Comparison of ENCODE assay signal across 9 mouse cellular contexts in the genomic region with DNA sequence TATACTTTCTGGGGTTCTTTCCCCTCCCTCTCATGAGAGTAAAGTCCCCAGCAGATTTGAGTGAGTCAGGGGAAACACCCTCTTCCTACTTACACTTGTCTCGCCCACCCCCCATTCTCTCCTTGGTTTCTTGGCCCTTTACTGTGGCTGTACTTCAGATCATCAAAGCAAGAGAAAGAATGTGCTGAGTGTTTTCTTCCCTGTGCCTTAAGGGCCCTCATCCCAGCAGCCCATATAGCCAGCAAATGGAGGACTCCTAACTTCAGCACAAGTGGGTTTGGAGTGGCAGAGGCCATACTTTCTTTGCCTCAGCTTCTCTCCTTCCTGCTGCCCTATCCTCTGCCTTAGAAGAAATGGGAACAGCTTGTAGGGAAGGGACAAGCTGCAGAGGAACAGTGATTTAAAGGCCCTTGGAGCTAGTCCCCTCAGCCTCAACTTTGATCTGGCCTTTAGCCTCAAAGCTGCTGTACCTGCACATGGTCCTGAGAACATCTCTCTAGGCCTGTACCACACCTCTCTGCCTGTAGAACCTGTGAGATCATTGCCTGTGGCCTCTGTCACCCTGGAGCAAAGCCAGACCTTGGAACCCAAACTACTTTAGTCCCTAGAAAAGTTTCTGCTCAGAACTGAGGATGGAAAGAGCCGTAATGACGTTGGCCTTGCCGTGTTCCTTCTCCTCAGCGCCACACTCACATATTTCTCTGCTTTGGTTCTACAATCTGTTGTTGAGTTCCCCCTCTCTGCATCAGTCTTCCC. TPM values are rescaled to one million over a fixed set of nuclear protein-coding genes. Genes with fewer than 3 reads are reported as not detected.
DNase-seq lines count a peak whose midpoint lies in the region; ATAC-seq lines count a peak whose summit lies in the region.
"Had no signal": no experiment of that assay in that cellular context is flagged by ENCODE, and none has a peak within 500 bp of the region (broad histone marks: within the 10 kb centered on the region; RNA-seq: fewer than 3 reads in every experiment).

No protein-coding gene starts in this region.

- peaks cover 45% of the 10 kb centered on the region for H3K4me1 ChIP-seq in heart, embryonic 15.5 days (replicated peaks)
- peaks cover 89% of the 10 kb centered on the region for H3K4me1 ChIP-seq in embryonic facial prominence, embryonic 12.5 days
- peaks cover 65% of the 10 kb centered on the region for H3K4me1 ChIP-seq in hindbrain, embryonic 16.5 days (ENCODE audit: control insufficient read depth, insufficient read depth, low read depth, low read length)
- H3K4me1 ChIP-seq in midbrain, embryonic 12.5 days = peaks cover 89% of the 10 kb centered on the region

- no peak overlapping the region for H3K4me3 ChIP-seq in heart, embryonic 15.5 days
- H3K4me3 ChIP-seq in embryonic facial prominence, embryonic 12.5 days = no peak overlapping the region
- no peak overlapping the region for H3K4me3 ChIP-seq in hindbrain, embryonic 16.5 days (ENCODE audit: low read length)
- no peak overlapping the region for H3K4me3 ChIP-seq in midbrain, embryonic 12.5 days

- H3K9ac ChIP-seq in heart, embryonic 15.5 days = no peak overlapping the region
- H3K9ac ChIP-seq in embryonic facial prominence, embryonic 12.5 days = no peak overlapping the region
- peak overlapping the region; percentile 58; the same call in 1 of the 2 replicates for H3K9ac ChIP-seq in hindbrain, embryonic 16.5 days (ENCODE audit: low read depth, low read length)
- peak overlapping the region; percentile 48; the same call in 1 of the 2 replicates for H3K9ac ChIP-seq in midbrain, embryonic 12.5 days (replicated peaks)

- no peaks in the 10 kb centered on the region for H3K9me3 ChIP-seq in heart, embryonic 15.5 days (replicated peaks)
- no peaks in the 10 kb centered on the region for H3K9me3 ChIP-seq in embryonic facial prominence, embryonic 12.5 days
- no peaks in the 10 kb centered on the region for H3K9me3 ChIP-seq in hindbrain, embryonic 16.5 days (ENCODE audit: control insufficient read depth, low read length)
- no peaks in the 10 kb centered on the region for H3K9me3 ChIP-seq in midbrain, embryonic 12.5 days

- no peak for DNase-seq in heart, postnatal 4 days
- DNase-seq in gastrocnemius, postnatal 10 days = no peak
- DNase-seq in cerebellum, adult 11-12 months = no peak
- DNase-seq: gastrocnemius, postnatal 14 days had no signal

- WGBS in heart, embryonic 15.5 days = 74% methylated on average over 5 of the region's 5 CpGs
- WGBS in embryonic facial prominence, embryonic 12.5 days = 69% methylated on average over 5 of the region's 5 CpGs
- 56% methylated on average over 5 of the region's 5 CpGs for WGBS in hindbrain, embryonic 16.5 days
- WGBS in midbrain, embryonic 12.5 days = 67% methylated on average over 5 of the region's 5 CpGs

- ATAC-seq in heart, embryonic 15.5 days (replicated peaks; ENCODE audit: insufficient number of reproducible peaks, insufficient read depth, low FRiP score, low read depth) = no peak
- ATAC-seq in embryonic facial prominence, embryonic 12.5 days (ENCODE audit: insufficient number of reproducible peaks, insufficient read depth, low FRiP score, low TSS enrichment) = no peak
- ATAC-seq in hindbrain, embryonic 16.5 days = no peak
- ATAC-seq in midbrain, embryonic 12.5 days (ENCODE audit: low FRiP score, low read depth) = no peak
- ATAC-seq in megakaryocyte progenitor cell, adult 5-6 weeks (replicated peaks; ENCODE audit: poor library complexity) = no peak

- H3K27me3 ChIP-seq in heart, embryonic 15.5 days = no peaks in the 10 kb centered on the region
- H3K27me3 ChIP-seq in embryonic facial prominence, embryonic 12.5 days = no peaks in the 10 kb centered on the region
- no peaks in the 10 kb centered on the region for H3K27me3 ChIP-seq in hindbrain, embryonic 16.5 days (replicated peaks; ENCODE audit: control insufficient read depth, insufficient read depth, low read length)
- H3K27me3 ChIP-seq in midbrain, embryonic 12.5 days = no peaks in the 10 kb centered on the region

- H3K36me3 ChIP-seq in heart, embryonic 15.5 days = peaks cover 40% of the 10 kb centered on the region; the same call in 1 of the 2 replicates
- H3K36me3 ChIP-seq in embryonic facial prominence, embryonic 12.5 days = peaks cover 7% of the 10 kb centered on the region; the same call in 1 of the 2 replicates
- no peaks in the 10 kb centered on the region for H3K36me3 ChIP-seq in hindbrain, embryonic 16.5 days (ENCODE audit: control insufficient read depth, insufficient read depth, low read length)
- H3K36me3 ChIP-seq in midbrain, embryonic 12.5 days = peaks cover 11% of the 10 kb centered on the region

- peak overlapping the region; percentile 56 for H3K27ac ChIP-seq in heart, embryonic 15.5 days
- H3K27ac ChIP-seq in embryonic facial prominence, embryonic 12.5 days = peak overlapping the region; percentile 96
- peak overlapping the region; percentile 97 for H3K27ac ChIP-seq in hindbrain, embryonic 16.5 days (ENCODE audit: low read depth, low read length)
- H3K27ac ChIP-seq in midbrain, embryonic 12.5 days (replicated peaks) = peak overlapping the region; percentile 97

- H3K4me2 ChIP-seq in heart, embryonic 15.5 days = no peak overlapping the region
- 0 out of 2 replicates have a peak overlapping the region, but pooled peaks have one; percentile 43 for H3K4me2 ChIP-seq in embryonic facial prominence, embryonic 12.5 days (replicated peaks)
- no peak overlapping the region for H3K4me2 ChIP-seq in hindbrain, embryonic 16.5 days (ENCODE audit: low read length)
- H3K4me2 ChIP-seq in midbrain, embryonic 12.5 days (replicated peaks) = peak overlapping the region; percentile 56

RNA-seq across cellular contexts. Expression of gene Gpr84, which starts 11.4 kb away (rescaled TPM):
- 0.11 and 0.25 TPM in 2 replicates for polyA plus RNA-seq in heart, embryonic 15.5 days (2015; fragmentation: Nextera tagmentation; extraction: Ambion mirVana)
- total RNA-seq in heart, postnatal 4 days (2021) = not detected
- polyA plus RNA-seq in embryonic facial prominence, embryonic 12.5 days (2016; fragmentation: Nextera tagmentation; extraction: Ambion mirVana) = 0.47 and 0.67 TPM in 2 replicates
- polyA plus RNA-seq in hindbrain, embryonic 16.5 days (2015; fragmentation: Nextera tagmentation; extraction: Ambion mirVana) = 0.34 and 0.42 TPM in 2 replicates
- 0.10 and 0.20 TPM in 2 replicates for polyA plus RNA-seq in midbrain, embryonic 12.5 days (2016; fragmentation: Nextera tagmentation; extraction: Ambion mirVana)
- 1.8 and 3.4 TPM in 2 replicates for total RNA-seq in megakaryocyte progenitor cell, adult 5-6 weeks (2015)
- total RNA-seq in megakaryocyte progenitor cell, adult 5-6 weeks (2017) = 1.8 and 2.3 TPM in 2 replicates
- under 1 TPM in 1 of 2 experiments, not detected in 1; 0.14 TPM for total RNA-seq in gastrocnemius, postnatal 10 days (2021)
- total RNA-seq: gastrocnemius, postnatal 14 days had no signal

RNA-seq across cellular contexts. Expression of gene Copz1, which starts 26.5 kb away (rescaled TPM):
- 145 and 168 TPM in 2 replicates for polyA plus RNA-seq in heart, embryonic 15.5 days (2015; fragmentation: Nextera tagmentation; extraction: Ambion mirVana)
- total RNA-seq in heart, postnatal 4 days (2021) = 10 to 100 TPM; 88.7 to 91.2 TPM
- 257 and 268 TPM in 2 replicates for polyA plus RNA-seq in embryonic facial prominence, embryonic 12.5 days (2016; fragmentation: Nextera tagmentation; extraction: Ambion mirVana)
- polyA plus RNA-seq in hindbrain, embryonic 16.5 days (2015; fragmentation: Nextera tagmentation; extraction: Ambion mirVana) = 207 and 209 TPM in 2 replicates
- polyA plus RNA-seq in midbrain, embryonic 12.5 days (2016; fragmentation: Nextera tagmentation; extraction: Ambion mirVana) = 232 and 235 TPM in 2 replicates
- total RNA-seq in megakaryocyte progenitor cell, adult 5-6 weeks (2015) = 245 and 256 TPM in 2 replicates
- total RNA-seq in megakaryocyte progenitor cell, adult 5-6 weeks (2017) = 75.9 and 91.4 TPM in 2 replicates
- total RNA-seq in gastrocnemius, postnatal 10 days (2021) = 10 to 100 TPM; 45.3 to 51.4 TPM

RNA-seq across cellular contexts. Expression of gene Nfe2, which starts 40.8 kb away (rescaled TPM):
- 1.9 and 5.0 TPM in 2 replicates for polyA plus RNA-seq in heart, embryonic 15.5 days (2015; fragmentation: Nextera tagmentation; extraction: Ambion mirVana)
- total RNA-seq in heart, postnatal 4 days (2021) = 1 to 10 TPM; 1.0 to 1.1 TPM
- polyA plus RNA-seq in embryonic facial prominence, embryonic 12.5 days (2016; fragmentation: Nextera tagmentation; extraction: Ambion mirVana) = 4.9 and 5.2 TPM in 2 replicates
- polyA plus RNA-seq in hindbrain, embryonic 16.5 days (2015; fragmentation: Nextera tagmentation; extraction: Ambion mirVana) = 0.65 and 0.69 TPM in 2 replicates
- 3.4 and 3.8 TPM in 2 replicates for polyA plus RNA-seq in midbrain, embryonic 12.5 days (2016; fragmentation: Nextera tagmentation; extraction: Ambion mirVana)
- total RNA-seq in megakaryocyte progenitor cell, adult 5-6 weeks (2015) = 115 and 140 TPM in 2 replicates
- 126 and 148 TPM in 2 replicates for total RNA-seq in megakaryocyte progenitor cell, adult 5-6 weeks (2017)
- 1 to 10 TPM in 1 of 2 experiments, not detected in 1; 1.2 TPM for total RNA-seq in gastrocnemius, postnatal 10 days (2021)
- total RNA-seq: gastrocnemius, postnatal 14 days had no signal

RNA-seq across cellular contexts. Expression of gene Zfp385a, which starts 40.9 kb away (rescaled TPM):
- polyA plus RNA-seq in heart, embryonic 15.5 days (2015; fragmentation: Nextera tagmentation; extraction: Ambion mirVana) = 5.9 and 10.5 TPM in 2 replicates
- 10 to 100 TPM; 21.9 to 22.0 TPM for total RNA-seq in heart, postnatal 4 days (2021)
- 12.6 and 14.5 TPM in 2 replicates for polyA plus RNA-seq in embryonic facial prominence, embryonic 12.5 days (2016; fragmentation: Nextera tagmentation; extraction: Ambion mirVana)
- 20.1 and 24.7 TPM in 2 replicates for polyA plus RNA-seq in hindbrain, embryonic 16.5 days (2015; fragmentation: Nextera tagmentation; extraction: Ambion mirVana)
- polyA plus RNA-seq in midbrain, embryonic 12.5 days (2016; fragmentation: Nextera tagmentation; extraction: Ambion mirVana) = 19.6 and 20.8 TPM in 2 replicates
- 11.5 and 12.4 TPM in 2 replicates for total RNA-seq in megakaryocyte progenitor cell, adult 5-6 weeks (2015)
- 2.0 and 3.2 TPM in 2 replicates for total RNA-seq in megakaryocyte progenitor cell, adult 5-6 weeks (2017)
- 10 to 100 TPM; 39.3 to 45.7 TPM for total RNA-seq in gastrocnemius, postnatal 10 days (2021)

RNA-seq across cellular contexts. Expression of gene Hnrnpa1, which starts 58.8 kb away (rescaled TPM):
- polyA plus RNA-seq in heart, embryonic 15.5 days (2015; fragmentation: Nextera tagmentation; extraction: Ambion mirVana) = 367 and 376 TPM in 2 replicates
- 100 to 1,000 TPM; 408 to 415 TPM for total RNA-seq in heart, postnatal 4 days (2021)
- polyA plus RNA-seq in embryonic facial prominence, embryonic 12.5 days (2016; fragmentation: Nextera tagmentation; extraction: Ambion mirVana) = 1,204 and 1,244 TPM in 2 replicates
- 483 and 550 TPM in 2 replicates for polyA plus RNA-seq in hindbrain, embryonic 16.5 days (2015; fragmentation: Nextera tagmentation; extraction: Ambion mirVana)
- 1,196 and 1,287 TPM in 2 replicates for polyA plus RNA-seq in midbrain, embryonic 12.5 days (2016; fragmentation: Nextera tagmentation; extraction: Ambion mirVana)
- 700 and 701 TPM in 2 replicates for total RNA-seq in megakaryocyte progenitor cell, adult 5-6 weeks (2015)
- total RNA-seq in megakaryocyte progenitor cell, adult 5-6 weeks (2017) = 1,324 and 1,596 TPM in 2 replicates
- 100 to 1,000 TPM; 177 to 187 TPM for total RNA-seq in gastrocnemius, postnatal 10 days (2021)

Comparison
In these comparisons a context has a peak if more than half of its experiments do, and no peak if none do; other contexts are left out.
1. H3K4me2 ChIP-seq: peak in embryonic facial prominence, embryonic 12.5 days (single experiment) and midbrain, embryonic 12.5 days (single experiment); none in heart, embryonic 15.5 days (single experiment) and hindbrain, embryonic 16.5 days (single experiment).
2. H3K9ac ChIP-seq: peak in hindbrain, embryonic 16.5 days (single experiment) and midbrain, embryonic 12.5 days (single experiment); none in heart, embryonic 15.5 days (single experiment) and embryonic facial prominence, embryonic 12.5 days (single experiment).
3. Peak in every context shown above with its lines, with median percentiles within 50 percentile points of each other: H3K27ac ChIP-seq.